Mouse (Mus musculus): ENCODE data around the gene Slc37a4. TPM values are rescaled to one million over a fixed set of nuclear protein-coding genes. Genes with fewer than 3 reads are reported as not detected.
"Not testable (repeated sequence)": the region's sequence is repeated elsewhere in the genome, so short reads cannot be mapped to it uniquely, and the experiment has no call there.

Gene Slc37a4
- polyA plus RNA-seq, 1 experiment from 2014 or later: 16.4 TPM

DNA sequence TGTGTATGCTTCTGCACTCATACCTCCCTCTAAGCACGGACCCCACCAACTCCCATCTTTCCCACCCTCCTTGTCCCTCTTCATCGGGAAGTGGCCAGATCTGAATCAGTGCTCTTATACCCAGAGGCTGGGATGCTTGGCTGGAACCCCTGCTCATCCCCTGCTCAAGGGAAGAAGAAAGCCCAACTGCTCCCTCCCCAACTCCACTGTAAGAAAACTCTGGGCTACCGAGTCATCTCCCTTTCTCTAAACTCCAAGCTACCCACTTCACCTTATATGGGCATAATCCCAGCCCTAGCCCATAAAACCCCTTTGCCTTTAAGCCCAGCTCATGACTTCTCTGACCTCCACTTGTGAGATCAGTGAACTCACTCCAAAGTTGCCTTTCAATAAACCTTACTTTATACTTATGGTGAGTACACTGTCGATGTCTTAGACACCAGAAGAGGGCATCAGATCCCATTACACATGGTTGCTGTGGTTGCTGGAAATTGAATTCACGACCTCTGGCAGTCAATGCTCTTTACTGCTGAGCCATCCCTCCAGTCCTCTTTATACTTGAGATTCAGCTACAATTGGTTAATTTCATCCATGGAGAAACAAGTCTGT, 36.0 kb downstream of the Slc37a4 start:
- DNase-seq (ENCODE audit: low spot score): no peak

GRCm38 (mm10) chr9:44435747-44436146, 39.1 kb downstream of the Slc37a4 start:
- no peak for DNase-seq (ENCODE audit: low spot score)

- DNase-seq (ENCODE audit: low spot score): no peak
Observed at GRCm38 (mm10) chr9:44440961-44441360, 44.3 kb downstream of the Slc37a4 start, which contains the start of gene Foxr1. Gene Foxr1, minus strand, starts transcription at chr9:44441136.

- not testable (repeated sequence) for DNase-seq (ENCODE audit: low spot score)
Observed at GRCm38 (mm10) chr9:44444402-44445025, 47.9 kb downstream of the Slc37a4 start.

GRCm38 (mm10) chr9:44450387-44450786, 53.7 kb downstream of the Slc37a4 start:
- DNase-seq (ENCODE audit: low spot score): peak; percentile 20

Small RNA genes within 50 kb of the gene (microRNA-seq; reads per million reads assigned to microRNA genes)
- not detected for gene Mir7085 (ENCODE audit: borderline number of aligned reads)

Other genes starting within 250 kb of the Slc37a4 start
- 51.9 and 60.4 TPM in 2 replicates for gene Cbl, start 162.8 kb upstream of the Slc37a4 start, polyA plus RNA-seq (2015; fragmentation: Nextera tagmentation; extraction: Ambion mirVana)
- 8.1 TPM in 2 replicates for gene Ccdc153, start 156.2 kb upstream of the Slc37a4 start, polyA plus RNA-seq (2015; fragmentation: Nextera tagmentation; extraction: Ambion mirVana)
- gene Pdzd3, start 145.4 kb upstream of the Slc37a4 start, polyA plus RNA-seq (2015; fragmentation: Nextera tagmentation; extraction: Ambion mirVana): 0.45 and 0.49 TPM in 2 replicates
- 5.9 and 6.3 TPM in 2 replicates for gene Nlrx1, start 128.3 kb upstream of the Slc37a4 start, polyA plus RNA-seq (2015; fragmentation: Nextera tagmentation; extraction: Ambion mirVana)
- gene Abcg4, start 108.2 kb upstream of the Slc37a4 start, polyA plus RNA-seq (2015; fragmentation: Nextera tagmentation; extraction: Ambion mirVana): 0.09 and 0.12 TPM in 2 replicates
- gene Hinfp, start 91.2 kb upstream of the Slc37a4 start, polyA plus RNA-seq (2015; fragmentation: Nextera tagmentation; extraction: Ambion mirVana): 22.4 and 22.6 TPM in 2 replicates
- gene C2cd2l, start 76.6 kb upstream of the Slc37a4 start, polyA plus RNA-seq (2015; fragmentation: Nextera tagmentation; extraction: Ambion mirVana): 11.0 and 11.2 TPM in 2 replicates
- 25.7 and 25.8 TPM in 2 replicates for gene Dpagt1, start 70.8 kb upstream of the Slc37a4 start, polyA plus RNA-seq (2015; fragmentation: Nextera tagmentation; extraction: Ambion mirVana)
- gene H2afx, start 62.2 kb upstream of the Slc37a4 start, polyA plus RNA-seq (2015; fragmentation: Nextera tagmentation; extraction: Ambion mirVana): 454 and 470 TPM in 2 replicates
- 74.7 and 79.0 TPM in 2 replicates for gene Hmbs, start 52.6 kb upstream of the Slc37a4 start, polyA plus RNA-seq (2015; fragmentation: Nextera tagmentation; extraction: Ambion mirVana)
- gene Vps11, start 35.2 kb upstream of the Slc37a4 start, polyA plus RNA-seq (2015; fragmentation: Nextera tagmentation; extraction: Ambion mirVana): 30.1 and 30.5 TPM in 2 replicates
- 13.1 and 18.5 TPM in 2 replicates for gene Hyou1, start 17.4 kb upstream of the Slc37a4 start, polyA plus RNA-seq (2015; fragmentation: Nextera tagmentation; extraction: Ambion mirVana)
- gene Rps25, start 10.3 kb downstream of the Slc37a4 start, polyA plus RNA-seq (2015; fragmentation: Nextera tagmentation; extraction: Ambion mirVana): 3,300 and 3,396 TPM in 2 replicates
- 166 and 171 TPM in 2 replicates for gene Trappc4, start 10.7 kb downstream of the Slc37a4 start, polyA plus RNA-seq (2015; fragmentation: Nextera tagmentation; extraction: Ambion mirVana)
- 24.6 and 27.0 TPM in 2 replicates for gene Ccdc84, start 21.7 kb downstream of the Slc37a4 start, polyA plus RNA-seq (2015; fragmentation: Nextera tagmentation; extraction: Ambion mirVana)
- gene Foxr1, start 44.3 kb downstream of the Slc37a4 start, polyA plus RNA-seq (2015; fragmentation: Nextera tagmentation; extraction: Ambion mirVana): not detected in 2 replicates
- 0.69 and 1.5 TPM in 2 replicates for gene Upk2, start 58.1 kb downstream of the Slc37a4 start, polyA plus RNA-seq (2015; fragmentation: Nextera tagmentation; extraction: Ambion mirVana)
- gene Bcl9l, start 86.0 kb downstream of the Slc37a4 start, polyA plus RNA-seq (2015; fragmentation: Nextera tagmentation; extraction: Ambion mirVana): 3.2 and 4.4 TPM in 2 replicates
- gene Cxcr5, start 165.0 kb downstream of the Slc37a4 start, polyA plus RNA-seq (2015; fragmentation: Nextera tagmentation; extraction: Ambion mirVana): 1.4 and 1.5 TPM in 2 replicates
- 22.2 and 29.5 TPM in 2 replicates for gene Ddx6, start 208.0 kb downstream of the Slc37a4 start, polyA plus RNA-seq (2015; fragmentation: Nextera tagmentation; extraction: Ambion mirVana)

Measured in thymus, postnatal 0 days (tissue).